Mouse (Mus musculus) heart, adult 2 months (tissue): ENCODE measurements at regions not wholly inside any gene's neighbourhood (a gene's known extent, or its start where the extent isn't known, plus 50 kb on each side); places are given as distances from the start of the nearest gene placed in this dataset.

Experiments
- CTCF ChIP-seq: fragments of 200-600 bp; IDR thresholded peaks from 2 replicates; pipeline ENCODE4 v1.8.1; 2022; ENCODE audit warnings: antibody characterized with exemption, mild to moderate bottlenecking, moderate library complexity
- EP300 ChIP-seq: fragments of 200-500 bp; IDR thresholded peaks from 2 replicates; pipeline ENCODE4 v1.6.1; 2011; ENCODE audit warnings: low read depth, low read length, control low read depth; ENCODE audit not compliant: insufficient read depth
- POLR2A ChIP-seq: fragments of 200-500 bp; IDR thresholded peaks from 2 replicates; pipeline ENCODE4 v1.6.1; 2011; ENCODE audit warnings: mild to moderate bottlenecking, low read depth, low read length, control low read depth; ENCODE audit not compliant: insufficient read depth

DNA sequence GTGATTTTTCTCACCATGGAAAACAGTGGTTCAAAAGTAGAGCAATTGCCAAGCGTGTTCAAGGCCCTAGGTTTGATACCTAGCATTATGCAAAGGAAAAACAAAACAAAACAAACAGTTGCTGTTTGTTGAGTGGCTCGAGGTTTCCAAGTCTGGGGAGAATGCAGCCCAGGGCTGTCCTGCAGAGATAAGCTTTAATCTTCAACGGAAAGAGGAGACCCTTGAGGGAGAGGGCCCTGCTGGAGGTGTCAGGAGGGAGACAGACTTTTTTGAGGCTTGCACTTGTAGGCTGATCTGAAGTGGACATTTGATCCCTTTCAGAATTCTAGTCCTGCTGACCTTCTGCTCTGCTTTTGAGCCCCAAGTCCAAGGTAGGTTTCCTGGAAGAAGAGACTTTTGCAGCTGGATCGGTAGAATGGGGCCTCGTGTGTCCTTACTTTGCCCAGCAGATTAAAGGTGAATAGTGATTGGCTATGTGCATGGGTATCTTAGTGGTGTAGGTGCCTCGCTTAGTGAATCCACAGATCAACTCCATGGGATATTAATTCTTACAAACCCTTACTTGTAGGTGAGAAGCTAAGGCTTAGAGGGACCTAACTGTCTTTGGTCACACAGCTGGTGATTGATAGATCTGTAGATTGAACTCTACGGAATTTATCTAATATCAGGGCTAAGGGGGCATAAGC lies 87.2 kb upstream of the Podxl start:
- no peak for TF ChIP-seq CTCF
- no peak for TF ChIP-seq POLR2A
- no peak for TF ChIP-seq EP300
